Mouse (Mus musculus): ENCODE measurements around the gene Ffar3.

Ffar3 gene

GRCm38 (mm10) chr7:30856078-30856477, at the start of gene Ffar3:
Gene Ffar3 (minus strand): TSS chr7:30856178.
- no peak for DNase-seq

DNA sequence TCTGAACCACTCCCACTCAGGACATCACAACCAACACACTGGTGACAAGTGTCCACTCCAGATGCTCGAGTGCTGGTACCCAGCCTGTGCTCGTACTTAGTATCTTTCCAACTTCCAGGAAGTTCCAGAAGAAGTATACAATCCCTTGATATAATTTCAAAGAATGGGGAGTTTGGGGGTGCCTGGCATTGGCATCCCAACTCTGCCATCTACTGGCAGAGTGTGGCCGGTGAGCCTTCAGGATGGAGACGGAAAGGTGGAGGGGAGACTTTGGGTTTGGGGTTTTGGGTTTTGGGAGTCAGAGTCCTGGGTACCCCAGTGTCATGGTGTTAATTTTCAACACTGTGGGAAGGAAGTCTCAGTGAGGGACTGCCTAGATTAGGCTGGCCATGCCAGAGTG, 48.1 kb upstream of the Ffar3 start:
- DNase-seq, result no peak

DNA sequence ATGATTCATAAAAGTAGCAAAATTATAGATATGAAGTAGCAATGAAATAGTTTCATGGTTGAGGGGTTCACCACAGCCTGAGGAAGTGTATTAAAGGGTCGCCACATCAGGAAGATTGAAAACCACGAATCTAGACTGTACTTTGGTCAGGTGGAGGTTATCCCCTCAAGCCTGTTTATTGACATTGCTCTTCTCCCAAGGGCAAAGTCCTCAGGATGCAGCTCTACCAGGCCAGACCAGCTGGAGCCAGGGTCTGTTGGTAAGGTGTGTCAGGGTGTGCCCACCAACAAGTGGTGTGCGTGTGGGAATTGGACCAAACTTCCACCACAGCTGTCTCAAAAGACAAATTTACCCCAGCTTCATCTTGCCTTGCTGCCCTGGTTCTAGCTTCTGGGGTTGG, 39.2 kb upstream of the Ffar3 start:
- DNase-seq, result no peak

DNA sequence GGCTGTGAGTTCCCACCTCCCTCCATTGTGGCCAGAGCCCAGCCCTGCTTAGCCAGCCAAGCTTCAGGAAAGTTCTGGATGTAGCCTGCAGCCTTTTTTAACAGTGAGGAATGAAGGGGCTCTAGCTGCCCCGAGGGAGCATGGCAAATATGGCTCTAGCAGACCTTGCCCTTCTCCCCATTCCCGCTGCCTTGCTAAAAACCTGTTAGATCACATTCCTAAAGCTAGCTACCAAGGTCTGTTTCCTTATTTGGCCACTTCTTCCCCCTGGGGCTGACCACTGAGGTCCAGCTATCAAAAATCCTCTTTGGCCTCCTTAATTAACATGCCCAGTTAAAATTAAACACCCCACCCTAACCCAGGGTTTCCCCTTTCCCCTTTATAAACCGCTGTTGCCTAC, 36.5 kb upstream of the Ffar3 start:
- no peak for DNase-seq

- DNase-seq, result no peak
These were observed 35.8 kb upstream of the Ffar3 start for GRCm38 (mm10) chr7:30891746-30892145.

DNA sequence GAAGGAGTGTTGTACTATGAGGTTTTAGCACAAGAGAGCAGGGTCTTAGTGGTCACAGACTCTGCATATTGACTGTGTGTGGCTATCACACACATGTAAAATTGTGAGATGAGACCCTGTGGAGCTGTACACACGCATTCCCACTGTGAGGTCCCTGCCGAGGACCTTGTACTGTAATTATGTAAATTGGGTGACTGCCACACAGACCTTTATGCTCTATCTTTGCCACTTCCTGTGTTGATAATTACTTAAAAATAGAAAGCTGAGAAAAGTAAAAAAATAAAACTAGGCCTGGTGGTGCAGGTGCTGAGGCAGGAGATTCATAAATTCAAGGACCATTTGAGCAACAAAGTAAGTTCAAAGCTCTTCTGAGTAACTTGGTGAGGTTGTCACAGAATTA, 34.7 kb upstream of the Ffar3 start:
- DNase-seq, result no peak

DNA sequence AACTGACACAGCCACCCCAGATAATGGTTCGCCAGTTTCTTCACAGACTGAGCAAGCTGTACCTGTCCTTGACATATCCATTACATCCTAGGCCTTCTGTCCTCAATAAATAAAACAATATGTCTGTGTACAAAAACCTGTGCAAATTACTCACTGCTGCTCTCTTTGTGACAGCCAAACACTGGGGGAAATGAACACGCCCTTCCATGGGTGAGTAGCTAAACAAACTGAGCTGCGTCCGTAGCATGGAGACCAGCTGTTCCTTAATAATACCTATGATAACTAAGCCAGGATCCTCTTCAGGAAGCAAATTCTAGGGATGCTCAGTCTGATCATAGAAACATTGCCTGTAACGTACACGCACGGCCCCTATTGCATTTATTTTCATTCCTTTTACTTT, 32.8 kb upstream of the Ffar3 start:
- no peak for DNase-seq

DNA sequence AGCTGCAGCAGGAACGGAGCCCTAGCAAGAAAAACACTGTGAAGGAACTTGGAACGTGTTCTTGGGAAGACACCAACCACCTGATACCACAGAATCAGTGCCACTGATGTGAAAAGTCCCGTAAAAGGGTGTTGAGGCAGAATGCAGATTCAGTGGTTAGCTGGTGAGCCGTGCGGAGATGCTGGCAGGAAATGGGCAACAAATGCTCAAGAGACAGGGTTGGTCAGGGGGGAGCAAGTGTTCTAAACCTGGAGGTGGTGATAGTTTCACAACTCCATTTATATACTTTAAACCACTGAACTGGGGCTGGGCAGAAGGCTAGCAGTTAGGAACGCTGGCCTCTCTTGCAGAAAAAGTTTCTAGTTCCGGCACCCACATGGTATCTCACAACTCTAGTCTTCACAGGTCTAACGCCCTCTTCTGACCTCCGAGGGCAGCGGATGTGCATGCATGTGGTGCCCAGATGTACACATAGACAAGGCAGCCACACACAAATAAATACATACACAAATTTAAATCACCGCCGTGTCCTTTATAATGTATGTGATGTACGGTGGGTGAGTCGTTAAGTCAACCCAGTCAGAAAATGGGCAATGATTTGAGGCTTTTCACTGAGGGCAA, 31.7 kb upstream of the Ffar3 start:
- no peak for DNase-seq

GRCm38 (mm10) chr7:30886852-30887251, 30.9 kb upstream of the Ffar3 start:
- DNase-seq, result no peak

DNA sequence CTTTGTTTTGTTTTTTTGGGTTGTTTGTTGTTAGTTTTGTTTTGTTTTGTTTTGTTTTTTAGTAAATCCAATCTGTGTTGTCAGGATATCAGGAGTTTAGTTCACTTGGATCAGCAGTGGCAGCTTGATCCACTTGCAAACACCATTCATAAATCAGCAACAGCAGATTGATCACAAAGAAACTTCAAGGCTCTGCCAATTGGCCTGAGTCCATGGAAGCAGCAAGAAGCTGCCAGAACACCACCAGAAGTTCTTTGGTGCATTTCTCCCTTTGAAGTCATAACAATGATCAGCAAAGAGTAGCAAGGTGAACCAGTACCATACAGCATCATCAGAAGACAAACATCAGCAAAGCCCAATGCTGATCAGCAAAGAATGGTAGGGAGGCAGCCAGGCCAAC, 28.1 kb upstream of the Ffar3 start:
- DNase-seq, result no peak

GRCm38 (mm10) chr7:30881367-30881766, 25.4 kb upstream of the Ffar3 start:
- DNase-seq, result no peak

- no peak for DNase-seq
These were observed 24.2 kb upstream of the Ffar3 start, which contains the start of gene Cd22 for GRCm38 (mm10) chr7:30880176-30880575. Gene Cd22 (minus strand): TSS chr7:30880342.

GRCm38 (mm10) chr7:30878950-30879349, 23.0 kb upstream of the Ffar3 start:
- DNase-seq, result no peak

GRCm38 (mm10) chr7:30873083-30873482, 17.1 kb upstream of the Ffar3 start:
- DNase-seq, result peak; percentile 59

DNA sequence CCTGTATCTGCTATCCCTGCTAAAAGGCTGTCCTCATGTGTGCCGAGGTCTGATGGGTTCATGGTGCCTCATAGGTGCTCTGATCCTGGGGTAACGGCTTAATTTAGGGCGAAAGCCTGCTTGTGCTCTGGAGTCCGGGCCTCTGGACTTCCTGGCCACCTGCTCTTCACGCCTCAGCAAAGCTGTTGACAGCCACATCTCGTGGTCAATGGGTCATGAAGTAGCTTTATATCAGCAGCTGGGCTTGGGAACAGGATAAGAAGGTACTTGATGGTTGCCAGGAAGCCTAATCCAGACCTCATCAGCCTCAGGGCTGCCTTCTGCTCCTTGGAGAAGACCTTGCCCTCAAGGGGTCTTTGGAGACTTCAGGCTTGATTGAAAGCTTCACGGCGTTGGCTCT, 7.4 kb upstream of the Ffar3 start:
- DNase-seq, result no peak

DNA sequence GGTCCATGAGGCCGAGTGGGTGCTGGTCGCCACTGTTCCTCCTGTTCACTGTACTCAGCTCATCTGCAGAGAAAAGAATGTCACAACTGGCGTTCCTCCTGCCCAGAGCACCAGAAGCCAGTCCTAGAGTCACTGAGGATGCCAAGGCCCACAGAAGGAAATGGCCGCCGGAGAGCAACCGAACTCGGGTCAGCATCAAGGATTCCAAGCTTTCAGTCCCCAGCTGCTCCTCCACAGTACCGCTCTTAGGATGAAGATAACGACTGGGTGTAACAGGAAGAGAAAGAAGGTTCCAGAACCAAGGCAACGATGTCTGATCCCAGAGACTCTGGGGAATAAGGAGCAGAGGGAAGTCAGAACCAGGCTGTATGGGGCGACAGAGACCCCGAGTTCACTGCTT, 5.5 kb upstream of the Ffar3 start, which contains the start of gene Ffar1:
Ffar1 (minus strand) TSS at position 101 of the 400 bp plus-strand sequence.
- DNase-seq, result no peak

- peak; percentile 16 for DNase-seq
These were observed 3.8 kb upstream of the Ffar3 start for GRCm38 (mm10) chr7:30859635-30860402.

- DNase-seq, result peak; percentile 29
These were observed 3.3 kb upstream of the Ffar3 start for GRCm38 (mm10) chr7:30859290-30859634.

GRCm38 (mm10) chr7:30857746-30858145, 1.8 kb upstream of the Ffar3 start:
- no peak for DNase-seq

- DNase-seq, result no peak
These were observed 4.6 kb downstream of the Ffar3 start for GRCm38 (mm10) chr7:30851421-30851820.

DNA sequence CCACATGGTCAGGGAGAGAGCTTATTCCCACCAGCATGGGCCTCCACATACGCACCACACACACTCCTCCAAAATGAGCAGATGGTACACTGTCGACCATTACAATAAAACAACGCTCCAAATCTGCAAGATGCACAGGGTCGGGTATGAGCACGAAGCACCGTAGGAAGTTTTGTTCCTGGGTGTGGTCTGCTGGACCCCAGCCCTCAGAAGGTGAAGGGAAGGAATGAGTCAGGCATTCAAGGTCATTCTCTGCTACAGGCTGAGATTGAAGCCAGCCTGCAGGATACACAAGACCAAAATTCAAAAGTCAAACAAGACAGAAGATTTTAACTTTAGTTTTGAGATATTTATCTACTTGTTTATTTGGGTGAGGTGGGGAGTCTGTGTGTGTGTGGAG, 8.0 kb downstream of the Ffar3 start:
- no peak for DNase-seq

GRCm38 (mm10) chr7:30847386-30847785, 8.6 kb downstream of the Ffar3 start:
- DNase-seq, result no peak

GRCm38 (mm10) chr7:30846505-30847053, 9.4 kb downstream of the Ffar3 start:
- no peak for DNase-seq

DNA sequence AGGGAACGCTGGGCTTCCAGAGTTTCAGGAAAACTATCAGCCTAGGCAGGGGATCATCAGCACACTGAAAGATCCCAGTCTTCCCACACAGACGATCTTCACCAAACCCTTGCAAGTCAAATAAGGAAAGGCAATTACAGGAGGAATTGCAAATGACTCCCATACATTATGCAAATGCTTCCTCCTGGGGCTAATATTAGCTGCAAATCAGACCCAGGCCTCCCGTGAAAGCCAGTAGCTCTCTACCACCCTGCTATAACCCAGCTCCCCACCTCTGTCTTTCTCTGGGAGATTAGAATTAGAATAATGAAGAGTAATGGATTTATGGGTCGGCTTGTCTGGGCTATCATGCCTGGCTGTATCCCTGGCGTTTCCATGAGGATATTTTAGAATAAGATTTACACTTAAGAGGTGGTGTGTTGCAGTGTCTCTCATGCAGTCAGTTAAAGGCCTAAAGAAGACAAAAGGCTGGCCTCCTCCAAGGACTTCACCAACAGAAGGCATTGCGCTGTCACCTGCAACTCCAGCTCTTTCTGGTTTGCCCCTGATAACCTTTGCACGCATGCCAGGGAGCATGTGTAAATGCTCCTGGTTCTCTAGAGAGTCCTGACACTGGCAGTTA, 11.2 kb downstream of the Ffar3 start:
- DNase-seq, result no peak

Measured in cerebellum, adult 8-10 months (tissue).